Mouse (Mus musculus) natural killer cell, adult 2 months (primary cell): ENCODE data around the gene Cited1.

Experiments used
- DNase-seq, 2 experiments: peaks; one replicate each; pipeline ENCODE4 v3.0.0; 2022; ENCODE audit warnings: low spot score in 2 of 2

Gene Cited1

GRCm38 (mm10) chrX:102251937-102252860, at the start of gene Cited1:
TSS of gene Cited1 (minus strand) at chrX:102252181.
- DNase-seq = peak in 1 of 2 experiments; percentile 5

GRCm38 (mm10) chrX:102284889-102285288, 32.9 kb upstream of the Cited1 start:
- DNase-seq = no peak

GRCm38 (mm10) chrX:102262620-102263345, 10.8 kb upstream of the Cited1 start:
- DNase-seq = no peak

GRCm38 (mm10) chrX:102259772-102260171, 7.8 kb upstream of the Cited1 start:
- DNase-seq = no peak

- no peak for DNase-seq
These were observed 1.9 kb upstream of the Cited1 start for GRCm38 (mm10) chrX:102253892-102254291.

- DNase-seq = no peak
These were observed 602 bp downstream of the Cited1 start for GRCm38 (mm10) chrX:102251221-102251936.

GRCm38 (mm10) chrX:102250891-102251170, 1.1 kb downstream of the Cited1 start:
- DNase-seq = no peak

GRCm38 (mm10) chrX:102250150-102250890, 1.7 kb downstream of the Cited1 start:
- DNase-seq = no peak

GRCm38 (mm10) chrX:102244334-102244733, 7.6 kb downstream of the Cited1 start:
- DNase-seq = no peak

GRCm38 (mm10) chrX:102219126-102219525, 32.9 kb downstream of the Cited1 start:
- DNase-seq = peak; percentile 18 to 37

- DNase-seq = peak in 1 of 2 experiments; percentile 44
These were observed 36.6 kb downstream of the Cited1 start for GRCm38 (mm10) chrX:102215356-102215755.
